In the genomic region with DNA sequence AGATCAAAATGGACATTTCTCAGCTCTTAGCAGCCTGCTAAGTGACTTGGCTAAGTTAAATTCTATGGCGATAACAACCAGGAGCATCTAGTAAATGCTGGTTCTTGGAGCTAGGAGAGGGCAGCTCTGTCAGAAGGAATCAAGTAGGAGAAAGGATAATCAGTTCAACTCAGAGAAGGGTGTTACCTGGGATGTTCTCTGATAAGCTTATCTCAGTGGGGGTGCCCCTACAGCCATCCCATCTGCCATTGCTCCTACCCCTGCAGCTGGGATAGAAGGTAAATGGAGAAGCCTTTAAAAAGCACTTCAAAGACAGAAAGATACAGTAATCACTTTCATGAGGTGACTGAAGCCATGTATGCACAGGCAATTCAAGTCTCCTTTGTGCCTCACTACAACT, we compare ENCODE assay signal across 27 mouse cellular contexts. TPM values are rescaled to one million over a fixed set of nuclear protein-coding genes. Genes with fewer than 3 reads are reported as not detected.
DNase-seq lines count a peak whose midpoint lies in the region; ATAC-seq and TF ChIP-seq lines count a peak whose summit lies in the region.
"Had no signal": no experiment of that assay in that cellular context is flagged by ENCODE, and none has a peak within 500 bp of the region (broad histone marks: within the 10 kb centered on the region; RNA-seq: fewer than 3 reads in every experiment).

No protein-coding gene starts in this region.

- no peak overlapping the region for H3K27ac ChIP-seq in liver, embryonic 12.5 days
- no peak overlapping the region for H3K27ac ChIP-seq in liver, embryonic 14.5 days
- H3K27ac ChIP-seq: embryonic facial prominence, embryonic 13.5 days; embryonic facial prominence, embryonic 15.5 days; forebrain, embryonic 10.5 days; forebrain, embryonic 12.5 days had no signal

- H3K4me2 ChIP-seq in liver, embryonic 12.5 days, result no peak overlapping the region
- no peak overlapping the region for H3K4me2 ChIP-seq in liver, embryonic 14.5 days (ENCODE audit: low read depth)
- H3K4me2 ChIP-seq: embryonic facial prominence, embryonic 13.5 days; embryonic facial prominence, embryonic 15.5 days; forebrain, embryonic 12.5 days had no signal

- no peaks in the 10 kb centered on the region for H3K9me3 ChIP-seq in liver, embryonic 12.5 days (replicated peaks)
- no peaks in the 10 kb centered on the region for H3K9me3 ChIP-seq in liver, embryonic 14.5 days (ENCODE audit: control insufficient read depth, low read length)
- H3K9me3 ChIP-seq: embryonic facial prominence, embryonic 13.5 days; embryonic facial prominence, embryonic 15.5 days; forebrain, embryonic 10.5 days; forebrain, embryonic 12.5 days; G1E had no signal

- TF ChIP-seq CTCF in liver, embryonic 14.5 days (IDR thresholded peaks at IDR 0.05; ENCODE audit: low read depth), result no peak

- no peak overlapping the region for H3K4me3 ChIP-seq in liver, embryonic 12.5 days
- no peak overlapping the region for H3K4me3 ChIP-seq in liver, embryonic 14.5 days (ENCODE audit: insufficient read depth in 1 of 2, low read depth in 2 of 2, low read length in 2 of 2)
- H3K4me3 ChIP-seq: embryonic facial prominence, embryonic 13.5 days; embryonic facial prominence, embryonic 15.5 days; erythroblast, embryonic 14.5 days; forebrain, embryonic 10.5 days; forebrain, embryonic 12.5 days had no signal

- DNase-seq in heart, adult 11 months, result peak; percentile 52
- no peak for DNase-seq in heart, postnatal 10 days
- no peak for DNase-seq in liver
- DNase-seq in liver, embryonic 14.5 days (ENCODE audit: low read depth in 3 of 3, low spot score in 3 of 3), result peak in 1 of 3 experiments; percentile 12
- DNase-seq: adrenal gland, adult 2 months; adrenal gland, postnatal 10 days; adrenal gland, postnatal 25 days; B cell, adult 2 months; cerebellum, adult 11 months; cerebellum, adult 18-20 months; cerebellum, adult 8-10 months; cerebellum, adult 9-11 months; cerebellum, postnatal 14 days; cerebellum, postnatal 36 days; embryo, embryonic 11 days had no signal

- peak; percentile 65 for ATAC-seq in liver, embryonic 12.5 days
- 0 out of 2 replicates have a peak, but pooled peaks have one; percentile 39 for ATAC-seq in liver, embryonic 14.5 days (ENCODE audit: insufficient read depth)
- ATAC-seq in monocyte, adult 5-6 weeks (replicated peaks; ENCODE audit: insufficient number of reproducible peaks, low FRiP score, low TSS enrichment, poor library complexity, severe bottlenecking), result no peak
- ATAC-seq: CD4-positive, CD25-positive, alpha-beta regulatory T cell, adult 4 months; forebrain, embryonic 14.5 days; forebrain, embryonic 16.5 days had no signal

- intact Hi-C loops in heart, postnatal 10 days (cut with DNase I), result no loop called here

- no peaks in the 10 kb centered on the region for H3K27me3 ChIP-seq in liver, embryonic 12.5 days (replicated peaks)
- H3K27me3 ChIP-seq in liver, embryonic 14.5 days (ENCODE audit: control insufficient read depth, insufficient read depth, low read length), result no peaks in the 10 kb centered on the region
- H3K27me3 ChIP-seq: CH12.LX; embryonic facial prominence, embryonic 13.5 days; embryonic facial prominence, embryonic 15.5 days; forebrain, embryonic 12.5 days had no signal

- peaks cover 21% of the 10 kb centered on the region for H3K36me3 ChIP-seq in liver, embryonic 12.5 days
- H3K36me3 ChIP-seq in liver, embryonic 14.5 days (replicated peaks; ENCODE audit: control insufficient read depth, insufficient read depth, low read depth), result no peaks in the 10 kb centered on the region
- H3K36me3 ChIP-seq: forebrain, embryonic 12.5 days had no signal

- H3K4me1 ChIP-seq in liver, embryonic 12.5 days, result peaks cover 12% of the 10 kb centered on the region
- H3K4me1 ChIP-seq in liver, embryonic 14.5 days (replicated peaks; ENCODE audit: control insufficient read depth in 2 of 2, insufficient read depth in 2 of 2, low read length in 1 of 2), result peaks cover 5 to 11% of the 10 kb centered on the region in 2 experiments
- H3K4me1 ChIP-seq: forebrain, embryonic 10.5 days; forebrain, embryonic 12.5 days had no signal

- WGBS in liver, embryonic 12.5 days (ENCODE audit: insufficient replicate concordance), result 86% methylated on average over 1 of the region's 1 CpGs
- 76% methylated on average over 1 of the region's 1 CpGs for WGBS in liver, embryonic 14.5 days (ENCODE audit: insufficient replicate concordance)

- TF ChIP-seq EP300 in liver, embryonic 14.5 days (IDR thresholded peaks at IDR 0.05; ENCODE audit: low read depth), result 0 out of 2 replicates have a peak, but pooled peaks have one; percentile 27

- no peak overlapping the region for H3K9ac ChIP-seq in liver, embryonic 12.5 days
- H3K9ac ChIP-seq in liver, embryonic 14.5 days (replicated peaks), result no peak overlapping the region
- H3K9ac ChIP-seq: embryonic facial prominence, embryonic 13.5 days; embryonic facial prominence, embryonic 15.5 days; forebrain, embryonic 12.5 days had no signal

RNA-seq across cellular contexts. Expression of gene Etfa, which starts 59.1 kb away (rescaled TPM):
- total RNA-seq in heart, postnatal 10 days (2021), result 100 to 1,000 TPM; 704 to 707 TPM
- 164 and 175 TPM in 2 replicates for polyA plus RNA-seq in liver, embryonic 12.5 days (2016; fragmentation: Nextera tagmentation; extraction: Ambion mirVana)
- polyA plus RNA-seq in liver, embryonic 14.5 days (2012; rRNA removed), result 73.3 and 87.6 TPM in 2 replicates
- 181 and 189 TPM in 2 replicates for polyA plus RNA-seq in liver, embryonic 14.5 days (2014; fragmentation: Nextera tagmentation; extraction: Ambion mirVana)
- 41.8 to 63.2 TPM (median 48.1 TPM) in 3 replicates for total RNA-seq in monocyte, adult 5-6 weeks (2017)

Comparison
In these comparisons a context has a peak if more than half of its experiments do, and no peak if none do; other contexts are left out.
1. RNA of gene Etfa, which starts 59.1 kb away (total RNA-seq): 704 to 707 TPM in heart, postnatal 10 days; 41.8 to 63.2 TPM in monocyte, adult 5-6 weeks; every median in the first group is over 10 times any median in the second.